Mouse (Mus musculus) small intestine, adult 2 months (tissue): ENCODE data around the gene Pnkp.

Experiments used
- CTCF ChIP-seq: fragments of 200-500 bp; IDR thresholded peaks from 2 replicates; pipeline ENCODE4 v1.5.1; 2012; ENCODE audit warnings: low read depth, mild to moderate bottlenecking, control low read depth, inconsistent platforms, low read length, moderate library complexity, mixed read lengths; ENCODE audit not compliant: insufficient replicate concordance, insufficient read length; ENCODE audit errors: extremely low read depth
- POLR2A ChIP-seq: fragments of 200-500 bp; IDR thresholded peaks from 2 replicates; pipeline ENCODE4 v1.6.1; 2012; ENCODE audit warnings: low read depth, mild to moderate bottlenecking, control low read depth, inconsistent platforms, low read length, moderate library complexity

DNA sequence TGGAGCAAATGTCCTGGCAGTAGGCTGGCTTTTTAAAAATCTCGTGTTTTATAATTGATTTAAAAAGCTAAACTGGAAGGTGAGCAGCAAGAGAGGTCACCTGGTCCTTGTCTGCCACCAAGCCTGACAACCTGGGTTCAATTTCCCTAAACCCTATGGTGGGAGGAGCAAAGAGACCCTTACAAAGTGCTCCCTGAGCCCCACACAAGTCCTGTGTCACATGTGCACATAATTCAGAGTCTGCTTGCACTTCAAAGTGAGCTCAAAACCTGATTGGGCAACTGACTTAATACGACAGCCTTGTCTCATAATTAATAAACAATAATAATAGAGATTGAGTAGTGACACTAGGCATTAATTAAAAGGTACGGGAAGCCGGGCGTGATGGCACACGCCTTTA, 13.7 kb downstream of the Pnkp start:
- TF ChIP-seq POLR2A: no peak
- no peak for TF ChIP-seq CTCF
